Comparison of ENCODE assay signal across 7 mouse cellular contexts in genomic region chr4:141010118-141010517, GRCm38 (mm10). TPM values are rescaled to one million over a fixed set of nuclear protein-coding genes. Genes with fewer than 3 reads are reported as not detected.
A peak's percentile ranks its signal among the peaks of the same experiment; 100 is the strongest.
DNase-seq lines count a peak whose midpoint lies in the region; ATAC-seq and TF ChIP-seq lines count a peak whose summit lies in the region.

Gene Mfap2, plus strand, starts transcription at chr4:141010418.

- peaks cover 53% of the 10 kb centered on the region for H3K36me3 ChIP-seq in lung, embryonic 14.5 days (ENCODE audit: insufficient read depth)
- peaks cover 51% of the 10 kb centered on the region for H3K36me3 ChIP-seq in forebrain, embryonic 14.5 days (ENCODE audit: control insufficient read depth, insufficient read depth, low read length)
- H3K36me3 ChIP-seq in intestine, embryonic 16.5 days (ENCODE audit: control insufficient read depth, insufficient read depth, low read length) = peaks cover 14% of the 10 kb centered on the region

- TF ChIP-seq CTCF in lung, embryonic 14.5 days (IDR thresholded peaks at IDR 0.05; ENCODE audit: low read depth) = no peak

- ATAC-seq in lung, embryonic 14.5 days (ENCODE audit: insufficient read depth) = no peak
- ATAC-seq in forebrain, embryonic 14.5 days = no peak
- no peak for ATAC-seq in intestine, embryonic 16.5 days

- whole genome bisulfite sequencing in lung, embryonic 14.5 days = 9% methylated on average over 7 of the region's 7 CpGs
- WGBS in forebrain, embryonic 14.5 days = 18% methylated on average over 7 of the region's 7 CpGs
- WGBS in intestine, embryonic 16.5 days = 20% methylated on average over 7 of the region's 7 CpGs

- H3K9ac ChIP-seq in lung, embryonic 14.5 days = peak within 1 kb of the TSS; percentile 89
- H3K9ac ChIP-seq in forebrain, embryonic 14.5 days (ENCODE audit: low read length) = peak within 1 kb of the TSS; percentile 97
- H3K9ac ChIP-seq in intestine, embryonic 16.5 days (ENCODE audit: low read depth, low read length) = peak within 1 kb of the TSS; percentile 75

- H3K4me2 ChIP-seq in lung, embryonic 14.5 days = peak within 1 kb of the TSS; percentile 79
- H3K4me2 ChIP-seq in forebrain, embryonic 14.5 days (ENCODE audit: low read length) = peak within 1 kb of the TSS; percentile 75
- H3K4me2 ChIP-seq in intestine, embryonic 16.5 days (ENCODE audit: low read depth, low read length) = peak within 1 kb of the TSS; percentile 62

- H3K4me1 ChIP-seq in lung, embryonic 14.5 days (ENCODE audit: insufficient read depth) = no peaks in the 10 kb centered on the region
- peaks cover 20% of the 10 kb centered on the region for H3K4me1 ChIP-seq in forebrain, embryonic 14.5 days (ENCODE audit: control insufficient read depth, insufficient read depth, low read length)
- H3K4me1 ChIP-seq in intestine, embryonic 16.5 days (ENCODE audit: control insufficient read depth, insufficient read depth, low read length) = peaks cover 13% of the 10 kb centered on the region

- H3K9me3 ChIP-seq in lung, embryonic 14.5 days (ENCODE audit: low read depth, low read length) = no peaks in the 10 kb centered on the region
- no peaks in the 10 kb centered on the region for H3K9me3 ChIP-seq in forebrain, embryonic 14.5 days (replicated peaks; ENCODE audit: control insufficient read depth, low read length)
- no peaks in the 10 kb centered on the region for H3K9me3 ChIP-seq in intestine, embryonic 16.5 days (ENCODE audit: control insufficient read depth, low read length)

- peak within 1 kb of the TSS; percentile 76 for H3K4me3 ChIP-seq in lung, embryonic 14.5 days (ENCODE audit: low read depth, low read length)
- H3K4me3 ChIP-seq in forebrain, embryonic 14.5 days (ENCODE audit: low read depth, low read length) = peak within 1 kb of the TSS; percentile 86
- H3K4me3 ChIP-seq in intestine, embryonic 16.5 days (ENCODE audit: low read length) = peak within 1 kb of the TSS; percentile 56

- no peak for DNase-seq in lung, embryonic 14.5 days
- no peak for DNase-seq in lung, postnatal 10 days
- no peak for DNase-seq in forebrain, embryonic 14.5 days (ENCODE audit: low spot score)
- DNase-seq in retina, embryonic 14.5 days (ENCODE audit: low spot score) = peak; percentile 28
- DNase-seq in ovary, postnatal 10 days (ENCODE audit: low spot score) = no peak
- no peak for DNase-seq in layer of hippocampus, adult 18-20 months (ENCODE audit: low spot score in 2 of 2)

- H3K27ac ChIP-seq in lung, embryonic 14.5 days (ENCODE audit: low read depth) = peak within 1 kb of the TSS; percentile 94
- H3K27ac ChIP-seq in forebrain, embryonic 14.5 days (ENCODE audit: low read depth, low read length) = peak within 1 kb of the TSS; percentile 89
- H3K27ac ChIP-seq in intestine, embryonic 16.5 days (ENCODE audit: low read length) = peak within 1 kb of the TSS; percentile 74

- H3K27me3 ChIP-seq in lung, embryonic 14.5 days (ENCODE audit: insufficient read depth, low read length) = no peaks in the 10 kb centered on the region
- H3K27me3 ChIP-seq in forebrain, embryonic 14.5 days (replicated peaks; ENCODE audit: control insufficient read depth, insufficient read depth, low read length) = no peaks in the 10 kb centered on the region
- no peaks in the 10 kb centered on the region for H3K27me3 ChIP-seq in intestine, embryonic 16.5 days (replicated peaks; ENCODE audit: control insufficient read depth, insufficient read depth, low read length)

RNA-seq across cellular contexts. Expression of gene Mfap2, which starts in this region (rescaled TPM):
- polyA plus RNA-seq in lung, embryonic 14.5 days (2014; fragmentation: Nextera tagmentation; extraction: Ambion mirVana) = 517 and 566 TPM in 2 replicates
- polyA plus RNA-seq in forebrain, embryonic 14.5 days (2014; fragmentation: Nextera tagmentation; extraction: Ambion mirVana) = 255 and 287 TPM in 2 replicates
- polyA plus RNA-seq in intestine, embryonic 16.5 days (2015; fragmentation: Nextera tagmentation; extraction: Ambion mirVana) = 312 and 334 TPM in 2 replicates
- total RNA-seq in layer of hippocampus, adult 18-20 months (2021) = 1 to 10 TPM; 3.4 to 4.5 TPM
